Mouse (Mus musculus) forebrain, embryonic 10.5 days (tissue): ENCODE measurements around the gene Taar7e. TPM values are rescaled to one million over a fixed set of nuclear protein-coding genes. Genes with fewer than 3 reads are reported as not detected.
"Not testable (repeated sequence)": the region's sequence is repeated elsewhere in the genome, so short reads cannot be mapped to it uniquely, and the experiment has no call there.

ENCODE experiments used
- DNase-seq: peaks from one replicate; pipeline ENCODE4 v3.0.0-alpha.2; 2017; ENCODE audit warnings: low spot score; ENCODE audit errors: extremely low spot score
- H3K27ac ChIP-seq: fragments of 300-500 bp; sonication (generic); 2 replicates; pipeline ENCODE4 v1.5.1; 2016; ENCODE audit warnings: mild to moderate bottlenecking
- H3K27me3 ChIP-seq: fragments of 300-500 bp; sonication (generic); 2 replicates; pipeline ENCODE4 v1.6.1; 2016; ENCODE audit warnings: mild to moderate bottlenecking; ENCODE audit not compliant: poor library complexity, severe bottlenecking
- H3K36me3 ChIP-seq: fragments of 300-500 bp; sonication (generic); replicated peaks from 2 replicates; pipeline ENCODE4 v1.6.1; 2016; ENCODE audit warnings: mild to moderate bottlenecking, moderate library complexity
- H3K4me1 ChIP-seq: fragments of 300-500 bp; sonication (generic); 2 replicates; pipeline ENCODE4 v1.6.1; 2016
- H3K4me3 ChIP-seq: fragments of 300-500 bp; sonication (generic); 2 replicates; pipeline ENCODE4 v1.5.1; 2016; ENCODE audit warnings: mild to moderate bottlenecking, moderate library complexity
- H3K9me3 ChIP-seq: fragments of 300-500 bp; sonication (generic); 2 replicates; pipeline ENCODE4 v1.6.1; 2016; ENCODE audit warnings: mild to moderate bottlenecking, moderate library complexity
- WGBS: fragments of 180-500 bp; shearing (Covaris S2); methylation state at CpG from one replicate; pipeline ENCODE4 v1.1.7; 2016; 5-methylcytosine and 5-hydroxymethylcytosine counted together
- polyA plus RNA-seq: library from polyadenylated mRNA; unstranded; fragments of >200 nt; fragmentation: Nextera tagmentation; extraction: Ambion mirVana; gene quantifications from 2 replicates; pipeline ENCODE4 v1.2.1, GENCODE M21; 2016

Taar7e gene
- polyA plus RNA-seq, result not detected in 2 replicates

- Histone ChIP-seq H3K4me1 (no peaks in the 10 kb centered on the region), H3K27ac (no peak within 1 kb of the TSS), H3K4me3 (no peak within 1 kb of the TSS), H3K36me3 (no peaks in the 10 kb centered on the region), H3K27me3 (no peaks in the 10 kb centered on the region), H3K9me3 (no peaks in the 10 kb centered on the region)
- DNase-seq, result no peak
- 94% methylated on average over 2 of the region's 2 CpGs for WGBS
Measured at GRCm38 (mm10) chr10:24037314-24037713, at the start of gene Taar7e. Gene Taar7e (plus strand): TSS chr10:24037614.

DNA sequence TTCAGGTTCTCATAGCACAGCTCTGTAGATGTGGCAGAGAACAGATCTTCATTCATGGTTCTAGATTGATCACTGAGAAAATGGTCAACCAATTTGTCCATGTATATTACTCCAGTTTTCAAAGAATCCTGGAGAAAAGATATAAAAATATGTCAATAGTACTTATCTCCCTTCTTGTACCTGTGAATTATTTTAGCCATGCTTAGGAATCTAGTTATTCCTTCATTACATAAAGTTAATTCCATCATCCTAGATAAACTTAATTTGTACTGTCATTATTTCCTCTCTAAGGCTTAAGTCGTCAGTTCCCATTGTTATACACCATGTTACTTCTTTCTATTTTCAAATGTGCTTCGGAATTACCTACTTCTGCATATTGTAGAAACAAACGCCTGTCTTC lies 44.0 kb upstream of the Taar7e start, which contains the start of gene Taar7a:
Gene Taar7a, minus strand, starts transcription at position 101 of the 400 bp plus-strand sequence.
- Histone ChIP-seq H3K27ac (no peak within 1 kb of the TSS), H3K27me3 (no peaks in the 10 kb centered on the region), H3K4me1 (no peaks in the 10 kb centered on the region), H3K9me3 (no peaks in the 10 kb centered on the region), H3K36me3 (no peaks in the 10 kb centered on the region), H3K4me3 (no peak within 1 kb of the TSS)
- no peak for DNase-seq
- WGBS, result 83% methylated on average over 3 of the region's 3 CpGs

DNA sequence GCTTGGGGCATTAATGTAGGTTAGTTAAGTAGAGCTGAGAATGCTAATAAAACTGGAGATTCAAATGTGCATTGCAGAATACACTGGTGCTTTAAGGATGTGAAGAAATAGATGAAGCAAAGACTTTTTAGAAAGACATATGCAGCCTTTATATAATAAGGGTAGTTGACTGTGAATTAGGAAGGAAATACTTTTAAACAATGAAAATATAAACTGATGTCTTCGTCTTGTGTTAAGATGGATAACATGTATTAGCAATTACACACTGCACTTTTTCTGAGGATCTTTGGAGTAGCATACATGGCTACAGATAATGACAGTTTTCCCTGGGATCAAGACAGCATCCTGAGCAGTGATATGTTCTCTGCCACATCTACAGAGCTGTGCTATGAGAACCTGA lies 37.8 kb upstream of the Taar7e start, which contains the start of gene Taar7b:
Gene Taar7b, plus strand, starts transcription at position 301 of the 400 bp plus-strand sequence.
- Histone ChIP-seq H3K27ac (no peak within 1 kb of the TSS), H3K27me3 (no peaks in the 10 kb centered on the region), H3K4me3 (no peak within 1 kb of the TSS), H3K36me3 (no peaks in the 10 kb centered on the region), H3K4me1 (no peaks in the 10 kb centered on the region), H3K9me3 (no peaks in the 10 kb centered on the region)
- 85% methylated on average over 1 of the region's 1 CpGs for WGBS
- DNase-seq, result no peak

DNA sequence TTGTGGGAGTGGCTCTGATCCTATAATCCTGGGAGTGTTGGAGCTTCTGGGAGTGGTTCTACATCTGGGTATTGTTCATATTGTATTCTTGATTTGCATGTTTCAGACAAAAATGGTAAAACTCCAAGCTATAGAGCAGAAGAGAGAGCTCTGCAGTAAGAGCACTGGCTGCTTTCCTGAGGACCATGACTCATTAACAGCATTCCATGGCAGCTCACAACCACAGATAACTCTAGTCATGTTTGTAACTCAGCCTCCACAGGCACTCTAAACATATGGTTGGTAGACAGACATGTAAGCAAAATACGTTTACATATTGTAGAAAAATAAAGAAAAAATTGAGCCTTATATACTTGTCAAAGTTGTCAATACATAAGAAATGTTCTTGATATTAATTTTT lies 31.0 kb upstream of the Taar7e start:
- DNase-seq, result no peak
- Histone ChIP-seq H3K36me3 (no peaks in the 10 kb centered on the region), H3K4me1 (no peaks in the 10 kb centered on the region), H3K9me3 (no peaks in the 10 kb centered on the region), H3K27me3 (no peaks in the 10 kb centered on the region), H3K27ac (no peak overlapping the region), H3K4me3 (no peak overlapping the region)
- 79% methylated on average over 1 of the region's 1 CpGs for WGBS

DNA sequence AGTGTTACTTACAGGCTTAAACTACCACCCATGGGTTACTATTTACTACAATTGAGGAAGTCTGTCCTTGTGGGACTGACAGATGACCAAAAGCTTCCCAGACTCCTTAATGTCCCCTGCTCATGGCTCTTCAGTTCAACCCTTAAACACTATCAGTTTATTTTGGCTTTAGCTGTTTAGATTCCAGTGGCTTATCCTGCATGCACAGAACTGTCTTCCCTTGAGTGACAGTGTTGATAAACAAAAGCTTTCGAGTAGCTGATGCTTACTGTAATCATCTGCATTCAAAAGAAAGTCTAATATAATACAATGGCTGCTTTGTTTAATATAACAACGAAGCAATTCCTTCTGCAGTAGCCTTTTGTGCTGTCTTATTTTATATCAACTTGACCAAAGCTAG lies 30.4 kb upstream of the Taar7e start:
- Histone ChIP-seq H3K27ac (no peak overlapping the region), H3K36me3 (no peaks in the 10 kb centered on the region), H3K4me3 (no peak overlapping the region), H3K9me3 (no peaks in the 10 kb centered on the region), H3K4me1 (no peaks in the 10 kb centered on the region), H3K27me3 (no peaks in the 10 kb centered on the region)
- no peak for DNase-seq
- WGBS, result 73% methylated on average over 2 of the region's 2 CpGs

DNA sequence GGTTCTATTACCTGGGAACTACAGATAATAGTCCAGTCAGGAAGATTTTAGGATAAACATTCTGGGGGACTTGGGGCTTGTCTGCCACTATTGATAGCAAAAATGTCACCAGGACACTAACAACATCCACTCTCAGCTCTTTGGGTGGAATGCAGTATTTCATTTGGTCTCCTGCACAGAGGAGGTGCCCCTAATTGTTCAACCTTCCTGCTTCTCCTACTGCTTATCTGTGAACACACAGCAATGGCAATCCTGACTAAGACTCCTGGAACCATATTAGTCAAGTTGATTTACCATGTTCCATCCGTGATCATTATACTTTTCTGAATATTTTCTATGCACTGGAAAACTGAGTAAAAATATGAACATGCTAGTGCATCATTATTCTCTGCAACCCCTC lies 29.3 kb upstream of the Taar7e start:
- WGBS, result 94% methylated on average over 1 of the region's 1 CpGs
- no peak overlapping the region for H3K4me3 ChIP-seq
- no peak for DNase-seq
- H3K27ac ChIP-seq, result no peak overlapping the region
- H3K36me3 ChIP-seq, result no peaks in the 10 kb centered on the region
- H3K9me3 ChIP-seq, result no peaks in the 10 kb centered on the region
- no peaks in the 10 kb centered on the region for H3K27me3 ChIP-seq
- no peaks in the 10 kb centered on the region for H3K4me1 ChIP-seq

- H3K27me3 ChIP-seq, result no peaks in the 10 kb centered on the region
- H3K27ac ChIP-seq, result no peak within 1 kb of the TSS
- no peaks in the 10 kb centered on the region for H3K9me3 ChIP-seq
- no peaks in the 10 kb centered on the region for H3K4me1 ChIP-seq
- no peak within 1 kb of the TSS for H3K4me3 ChIP-seq
- no peak for DNase-seq
- H3K36me3 ChIP-seq, result no peaks in the 10 kb centered on the region
Measured at GRCm38 (mm10) chr10:24026922-24027321, 10.5 kb upstream of the Taar7e start, which contains the start of gene Taar7d. Gene Taar7d (plus strand): TSS chr10:24027222.

GRCm38 (mm10) chr10:24031347-24031746 lies 6.1 kb upstream of the Taar7e start:
- H3K9me3 ChIP-seq, result no peaks in the 10 kb centered on the region
- H3K4me1 ChIP-seq, result no peaks in the 10 kb centered on the region
- no peak overlapping the region for H3K4me3 ChIP-seq
- no peak for DNase-seq
- H3K27me3 ChIP-seq, result no peaks in the 10 kb centered on the region
- no peak overlapping the region for H3K27ac ChIP-seq
- no peaks in the 10 kb centered on the region for H3K36me3 ChIP-seq

DNA sequence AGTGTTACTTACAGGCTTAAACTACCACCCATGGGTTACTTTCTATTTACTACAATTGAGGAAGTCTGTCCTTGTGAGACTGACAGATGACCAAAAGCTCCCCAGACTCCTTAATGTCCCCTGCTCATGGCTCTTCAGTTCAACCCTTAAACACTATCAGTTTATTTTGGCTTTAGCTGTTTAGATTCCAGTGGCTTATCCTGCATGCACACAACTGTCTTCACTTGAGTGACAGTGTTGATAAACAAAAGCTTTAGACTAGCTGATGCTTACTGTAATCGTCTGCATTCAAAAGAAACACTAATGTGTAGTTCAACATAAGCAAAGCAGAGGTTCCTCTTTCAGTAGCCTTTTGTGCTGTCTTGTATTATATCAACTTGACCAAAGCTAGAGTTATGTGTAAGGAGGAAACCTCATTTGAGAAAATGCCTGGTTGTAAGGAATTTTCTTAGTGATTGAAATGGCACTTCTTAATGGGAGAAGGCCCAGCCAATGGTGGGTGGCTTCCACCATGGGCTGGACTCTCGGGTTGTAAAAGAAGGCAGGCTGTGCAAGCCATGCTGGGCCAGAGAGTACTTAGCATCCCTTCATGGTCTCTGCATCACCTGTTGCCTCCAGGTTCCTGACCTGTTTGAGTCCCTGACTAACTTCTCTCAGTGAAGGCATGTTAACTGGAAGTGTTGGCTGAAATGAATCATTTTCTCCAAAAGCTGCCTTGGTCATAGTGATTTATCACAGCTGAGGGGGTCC lies 2.9 kb downstream of the Taar7e start:
- no peak overlapping the region for H3K4me3 ChIP-seq
- H3K27ac ChIP-seq, result no peak overlapping the region
- no peaks in the 10 kb centered on the region for H3K9me3 ChIP-seq
- no peaks in the 10 kb centered on the region for H3K4me1 ChIP-seq
- no peak for DNase-seq
- H3K36me3 ChIP-seq, result no peaks in the 10 kb centered on the region
- WGBS, result 86% methylated on average over 2 of the region's 2 CpGs
- no peaks in the 10 kb centered on the region for H3K27me3 ChIP-seq

DNA sequence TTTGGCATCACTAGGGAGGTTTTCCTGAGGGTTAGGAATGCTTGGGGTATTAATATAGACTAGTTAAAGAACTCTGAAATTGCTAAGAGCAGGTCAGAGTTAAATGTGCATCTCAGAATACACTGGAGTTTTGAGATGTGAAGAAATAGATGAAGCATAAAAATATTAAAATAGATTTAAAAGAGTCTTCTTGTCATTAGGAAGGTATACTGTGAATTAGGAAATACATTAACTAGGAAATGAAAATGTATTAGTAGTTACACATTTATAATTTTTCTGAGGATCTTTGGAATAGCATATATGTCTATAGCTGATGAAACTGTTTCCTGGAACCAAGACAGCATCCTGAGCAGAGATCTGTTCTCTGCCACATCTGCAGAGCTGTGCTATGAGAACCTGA lies 11.8 kb downstream of the Taar7e start, which contains the start of gene Taar7f:
Gene Taar7f, plus strand, starts transcription at position 301 of the 400 bp plus-strand sequence.
- DNase-seq, result no peak
- no peak within 1 kb of the TSS for H3K27ac ChIP-seq
- no peaks in the 10 kb centered on the region for H3K4me1 ChIP-seq
- no peak within 1 kb of the TSS for H3K4me3 ChIP-seq
- H3K27me3 ChIP-seq, result no peaks in the 10 kb centered on the region
- no peaks in the 10 kb centered on the region for H3K9me3 ChIP-seq
- H3K36me3 ChIP-seq, result no peaks in the 10 kb centered on the region

- Histone ChIP-seq H3K27me3 (no peaks in the 10 kb centered on the region), H3K4me1 (no peaks in the 10 kb centered on the region), H3K36me3 (no peaks in the 10 kb centered on the region), H3K4me3 (no peak overlapping the region), H3K27ac (no peak overlapping the region), H3K9me3 (no peaks in the 10 kb centered on the region)
- no peak for DNase-seq
- WGBS, result 78% methylated on average over 5 of the region's 5 CpGs
Measured at GRCm38 (mm10) chr10:24052039-24052438, 14.6 kb downstream of the Taar7e start.

- no peaks in the 10 kb centered on the region for H3K4me1 ChIP-seq
- H3K27ac ChIP-seq, result no peak overlapping the region
- no peaks in the 10 kb centered on the region for H3K36me3 ChIP-seq
- H3K9me3 ChIP-seq, result peaks cover 4% of the 10 kb centered on the region; the same call in 1 of the 2 replicates
- DNase-seq, result no peak
- no peak overlapping the region for H3K4me3 ChIP-seq
- no peaks in the 10 kb centered on the region for H3K27me3 ChIP-seq
- WGBS, result 87% methylated on average over 3 of the region's 3 CpGs
Measured at GRCm38 (mm10) chr10:24058986-24059385, 21.6 kb downstream of the Taar7e start.

- H3K27ac ChIP-seq, H3K27me3 ChIP-seq, H3K4me3 ChIP-seq, H3K4me1 ChIP-seq, H3K36me3 ChIP-seq, H3K9me3 ChIP-seq, DNase-seq: not testable (repeated sequence)
- WGBS, result 64% methylated on average over 2 of the region's 2 CpGs
Measured at GRCm38 (mm10) chr10:24074751-24075150, 37.3 kb downstream of the Taar7e start.
